Mouse (Mus musculus): ENCODE measurements around the gene Asphd2. TPM values are rescaled to one million over a fixed set of nuclear protein-coding genes. Genes with fewer than 3 reads are reported as not detected.

Asphd2 gene
- total RNA-seq (2023) = not detected

GRCm38 (mm10) chr5:112394779-112395443, at the start of gene Asphd2:
Gene Asphd2 (minus strand): TSS chr5:112394866.

GRCm38 (mm10) chr5:112355910-112356309, 38.8 kb downstream of the Asphd2 start, which contains the start of gene Gm6583:
Gene Gm6583 (minus strand): TSS chr5:112356033.

GRCm38 (mm10) chr5:112342463-112343204, 52.0 kb downstream of the Asphd2 start, which contains the start of the genes Srrd and Hps4:
Gene Srrd (minus strand): TSS chr5:112343040.
Gene Hps4 (plus strand): TSS chr5:112343083.

Other genes starting within 250 kb of the Asphd2 start
- gene Cryba4, start 142.3 kb downstream of the Asphd2 start, total RNA-seq (2023) = 1 to 10 TPM in 1 of 2 experiments, not detected in 1; 1.0 TPM
- not detected for gene Crybb1, start 139.1 kb downstream of the Asphd2 start, total RNA-seq (2023)
- gene Tpst2, start 118.2 kb downstream of the Asphd2 start, total RNA-seq (2023) = 10 to 100 TPM; 84.1 to 87.1 TPM
- 100 to 1,000 TPM in 1 of 2 experiments, 10 to 100 TPM in 1; 99.5 to 111 TPM for gene Tfip11, start 68.5 kb downstream of the Asphd2 start, total RNA-seq (2023)
- gene Srrd, start 51.8 kb downstream of the Asphd2 start, total RNA-seq (2023) = 10 to 100 TPM; 44.3 to 46.5 TPM
- 10 to 100 TPM; 36.3 to 38.0 TPM for gene Hps4, start 51.8 kb downstream of the Asphd2 start, total RNA-seq (2023)
- gene Gm6583, start 38.8 kb downstream of the Asphd2 start, total RNA-seq (2023) = not detected
- gene Gm6588, start 54.6 kb upstream of the Asphd2 start, total RNA-seq (2023) = not detected
- gene Sez6l, start 182.3 kb upstream of the Asphd2 start, total RNA-seq (2023) = not detected